Mouse (Mus musculus) liver, embryonic 11.5 days (tissue): Measurements from ENCODE around the gene Trim2. TPM values are rescaled to one million over a fixed set of nuclear protein-coding genes. Genes with fewer than 3 reads are reported as not detected.
A peak's percentile ranks its signal among the peaks of the same experiment; 100 is the strongest.

Experiments used
- ATAC-seq: fragments of 200-750 bp; cut with Nextera tagmentation; replicated peaks from 2 replicates; pipeline ENCODE4 v1.8.0; 2017; ENCODE audit warnings: moderate number of reproducible peaks, mild to moderate bottlenecking, moderate TSS enrichment, moderate library complexity; ENCODE audit not compliant: low FRiP score
- DNase-seq: peaks from one replicate; pipeline ENCODE4 v3.0.0-alpha.2; 2017; ENCODE audit warnings: low spot score
- H3K27ac ChIP-seq: fragments of 300-500 bp; sonication (generic); 2 replicates; pipeline ENCODE4 v1.5.1; 2014; ENCODE audit warnings: mild to moderate bottlenecking, low read depth, low read length, control low read depth
- H3K27me3 ChIP-seq: fragments of 300-500 bp; sonication (generic); replicated peaks from 2 replicates; pipeline ENCODE4 v1.6.1; 2014; ENCODE audit warnings: low read length, mixed read lengths; ENCODE audit not compliant: control insufficient read depth, insufficient read depth
- H3K36me3 ChIP-seq: fragments of 300-500 bp; sonication (generic); 2 replicates; pipeline ENCODE4 v1.6.1; 2014; ENCODE audit warnings: mild to moderate bottlenecking, low read length, moderate library complexity, mixed read lengths; ENCODE audit not compliant: control insufficient read depth, insufficient read depth
- H3K4me1 ChIP-seq: fragments of 300-500 bp; sonication (generic); replicated peaks from 2 replicates; pipeline ENCODE4 v1.6.1; 2014; ENCODE audit warnings: low read length, mixed read lengths; ENCODE audit not compliant: control insufficient read depth, insufficient read depth
- H3K4me2 ChIP-seq: fragments of 300-500 bp; sonication (generic); 2 replicates; pipeline ENCODE4 v1.6.1; 2014; ENCODE audit warnings: mild to moderate bottlenecking, control low read depth, moderate library complexity
- H3K4me3 ChIP-seq: fragments of 300-500 bp; sonication (generic); 2 replicates; pipeline ENCODE4 v1.5.1; 2014; ENCODE audit warnings: low read depth, low read length, control low read depth
- H3K9ac ChIP-seq: fragments of 300-500 bp; sonication (generic); 2 replicates; pipeline ENCODE4 v1.6.1; 2014; ENCODE audit warnings: low read depth, low read length, control low read depth
- H3K9me3 ChIP-seq: fragments of 300-500 bp; sonication (generic); 2 replicates; pipeline ENCODE4 v1.6.1; 2016; ENCODE audit warnings: low read length, inconsistent platforms, mixed read lengths; ENCODE audit not compliant: control insufficient read depth
- WGBS: fragments of 180-500 bp; shearing (Covaris S2); extraction: QIAGEN DNeasy Blood & Tissue Kit; methylation state at CpG from one replicate; pipeline ENCODE4 v1.1.7; 2014; 5-methylcytosine and 5-hydroxymethylcytosine counted together
- polyA plus RNA-seq: library from polyadenylated mRNA; unstranded; fragments of >200 nt; fragmentation: Nextera tagmentation; extraction: Ambion mirVana; gene quantifications from 2 replicates; pipeline ENCODE4 v1.2.1, GENCODE M21; 2014

Trim2 gene
- polyA plus RNA-seq, 1 experiment from 2014 or later: 8.2 TPM

GRCm38 (mm10) chr3:84344725-84345645 lies 38.3 kb upstream of the Trim2 start:
- Histone ChIP-seq H3K4me2 (peak overlapping the region; percentile 84), H3K9ac (no peak overlapping the region), H3K27ac (no peak overlapping the region), H3K4me1 (peaks cover 9% of the 10 kb centered on the region), H3K4me3 (peak overlapping the region; percentile 39), H3K27me3 (peaks cover 10% of the 10 kb centered on the region; the same call in 1 of the 2 replicates), H3K36me3 (no peaks in the 10 kb centered on the region), H3K9me3 (no peaks in the 10 kb centered on the region)
- ATAC-seq (peak; percentile 60), DNase-seq (peak; percentile 77)
- WGBS: 6% methylated on average over 28 of the region's 28 CpGs

GRCm38 (mm10) chr3:84343101-84343500 lies 36.4 kb upstream of the Trim2 start:
- no peak overlapping the region for H3K9ac ChIP-seq
- peaks cover 10% of the 10 kb centered on the region; the same call in 1 of the 2 replicates for H3K27me3 ChIP-seq
- no peak for ATAC-seq
- peaks cover 3% of the 10 kb centered on the region; the same call in 1 of the 2 replicates for H3K4me1 ChIP-seq
- no peak overlapping the region for H3K4me2 ChIP-seq
- DNase-seq: no peak
- H3K27ac ChIP-seq: no peak overlapping the region
- H3K36me3 ChIP-seq: no peaks in the 10 kb centered on the region
- no peak overlapping the region for H3K4me3 ChIP-seq
- H3K9me3 ChIP-seq: no peaks in the 10 kb centered on the region
- 88% methylated on average over 9 of the region's 9 CpGs for WGBS

DNA sequence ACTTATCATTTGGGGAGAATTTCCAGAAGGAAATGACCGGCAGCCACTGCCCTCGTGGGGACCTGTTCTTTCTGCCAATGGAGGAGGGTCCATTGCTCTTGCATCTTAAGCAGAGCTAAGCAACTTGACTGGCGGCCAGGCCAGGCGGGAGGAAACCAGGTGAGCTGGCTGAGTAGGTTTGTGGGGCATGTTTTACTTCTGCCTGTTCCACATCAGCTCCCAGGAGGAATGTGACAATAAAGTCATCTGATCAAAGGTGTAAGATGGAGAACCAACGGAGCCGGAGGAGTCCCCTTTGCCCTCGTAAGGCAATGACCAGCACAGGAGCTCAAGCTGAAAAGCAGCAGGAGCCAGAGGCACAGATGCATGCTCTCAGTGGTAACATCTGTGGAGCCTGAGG lies 35.1 kb upstream of the Trim2 start:
- no peak overlapping the region for H3K27ac ChIP-seq
- ATAC-seq (no peak), DNase-seq (no peak)
- no peak overlapping the region for H3K4me2 ChIP-seq
- no peaks in the 10 kb centered on the region for H3K36me3 ChIP-seq
- peaks cover 6% of the 10 kb centered on the region; the same call in 1 of the 2 replicates for H3K27me3 ChIP-seq
- WGBS: 72% methylated on average over 7 of the region's 7 CpGs
- no peaks in the 10 kb centered on the region for H3K9me3 ChIP-seq
- no peak overlapping the region for H3K9ac ChIP-seq
- H3K4me3 ChIP-seq: no peak overlapping the region
- H3K4me1 ChIP-seq: peaks cover 3% of the 10 kb centered on the region; the same call in 1 of the 2 replicates

DNA sequence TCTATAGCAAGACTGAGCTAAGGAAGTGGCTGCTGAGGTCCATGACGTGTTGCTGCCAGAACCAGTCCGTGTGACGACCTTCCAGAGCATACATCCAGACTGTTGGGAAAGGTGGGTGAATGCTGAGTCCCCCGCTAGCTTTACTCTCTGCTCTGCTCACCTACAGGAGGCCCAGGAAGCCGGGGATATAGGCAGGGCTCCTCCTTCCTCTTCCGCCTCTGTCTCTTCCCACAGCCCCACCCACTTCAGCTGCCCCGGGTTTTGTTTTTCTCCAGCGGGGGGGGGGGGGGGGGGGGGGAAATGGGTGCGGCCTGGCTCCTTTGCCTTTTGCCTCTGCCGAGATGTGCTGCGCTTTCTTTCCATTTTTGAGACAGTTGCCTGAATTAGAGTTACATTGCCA lies 30.9 kb upstream of the Trim2 start:
- DNase-seq (no peak), ATAC-seq (peak; percentile 60)
- 0 out of 2 replicates have a peak, but pooled peaks cover 2% of the 10 kb centered on the region for H3K27me3 ChIP-seq
- no peak overlapping the region for H3K4me3 ChIP-seq
- no peaks in the 10 kb centered on the region for H3K4me1 ChIP-seq
- no peak overlapping the region for H3K27ac ChIP-seq
- H3K36me3 ChIP-seq: no peaks in the 10 kb centered on the region
- no peaks in the 10 kb centered on the region for H3K9me3 ChIP-seq
- 33% methylated on average over 9 of the region's 11 CpGs for WGBS
- peak overlapping the region; percentile 30 for H3K4me2 ChIP-seq
- no peak overlapping the region for H3K9ac ChIP-seq

DNA sequence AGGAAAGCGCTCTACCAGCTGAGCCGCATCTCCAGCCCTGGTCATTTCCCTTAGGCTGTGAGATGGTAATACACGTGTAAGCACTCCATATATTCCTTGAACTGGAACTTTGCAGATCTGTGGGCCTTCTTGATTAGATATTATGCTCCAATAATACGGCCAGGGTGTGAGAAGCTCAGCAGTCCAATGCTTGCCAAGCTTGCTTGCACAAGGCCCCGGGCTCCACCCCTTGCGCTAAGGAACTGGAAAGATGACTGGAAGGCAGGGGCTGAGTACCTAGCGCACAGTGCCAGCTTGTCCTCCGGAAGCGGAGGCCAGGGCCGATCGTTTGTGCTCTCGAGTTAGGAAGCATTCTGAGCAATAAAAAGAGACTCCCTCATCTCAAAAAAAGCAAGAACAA lies 29.7 kb upstream of the Trim2 start:
- no peaks in the 10 kb centered on the region for H3K9me3 ChIP-seq
- WGBS: 86% methylated on average over 12 of the region's 12 CpGs
- no peak overlapping the region for H3K4me3 ChIP-seq
- no peaks in the 10 kb centered on the region for H3K4me1 ChIP-seq
- no peak for ATAC-seq
- DNase-seq: no peak
- no peak overlapping the region for H3K4me2 ChIP-seq
- H3K27ac ChIP-seq: no peak overlapping the region
- no peak overlapping the region for H3K9ac ChIP-seq
- no peaks in the 10 kb centered on the region for H3K36me3 ChIP-seq
- H3K27me3 ChIP-seq: 0 out of 2 replicates have a peak, but pooled peaks cover 4% of the 10 kb centered on the region

GRCm38 (mm10) chr3:84335421-84336073 lies 28.9 kb upstream of the Trim2 start:
- WGBS: 58% methylated on average over 8 of the region's 8 CpGs
- DNase-seq (no peak), ATAC-seq (no peak)
- Histone ChIP-seq H3K9me3 (no peaks in the 10 kb centered on the region), H3K9ac (no peak overlapping the region), H3K27ac (no peak overlapping the region), H3K36me3 (no peaks in the 10 kb centered on the region), H3K4me1 (no peaks in the 10 kb centered on the region), H3K4me3 (no peak overlapping the region), H3K4me2 (no peak overlapping the region), H3K27me3 (0 out of 2 replicates have a peak, but pooled peaks cover 4% of the 10 kb centered on the region)

GRCm38 (mm10) chr3:84334771-84335420 lies 28.2 kb upstream of the Trim2 start:
- H3K9ac ChIP-seq: no peak overlapping the region
- 25% methylated on average over 20 of the region's 20 CpGs for WGBS
- no peaks in the 10 kb centered on the region for H3K36me3 ChIP-seq
- H3K4me1 ChIP-seq: no peaks in the 10 kb centered on the region
- no peak for DNase-seq
- peak overlapping the region; percentile 38; the same call in 1 of the 2 replicates for H3K4me2 ChIP-seq
- ATAC-seq: no peak
- 0 out of 2 replicates have a peak, but pooled peaks cover 4% of the 10 kb centered on the region for H3K27me3 ChIP-seq
- no peak overlapping the region for H3K4me3 ChIP-seq
- H3K27ac ChIP-seq: no peak overlapping the region
- no peaks in the 10 kb centered on the region for H3K9me3 ChIP-seq
